Mouse (Mus musculus): Measurements from ENCODE around the gene Smchd1. TPM values are rescaled to one million over a fixed set of nuclear protein-coding genes. Genes with fewer than 3 reads are reported as not detected.
"Not testable (repeated sequence)": the region's sequence is repeated elsewhere in the genome, so short reads cannot be mapped to it uniquely, and the experiment has no call there.

The Smchd1 gene
- polyA plus RNA-seq, 1 experiment from 2014 or later: 49.4 TPM

GRCm38 (mm10) chr17:71479381-71479901, 4.3 kb upstream of the Smchd1 start:
- WGBS (ENCODE audit: insufficient replicate concordance): 29% methylated on average over 5 of the region's 5 CpGs
- no peak overlapping the region for H3K4me2 ChIP-seq

GRCm38 (mm10) chr17:71477481-71477880, 2.3 kb upstream of the Smchd1 start:
- no peaks in the 10 kb centered on the region for H3K36me3 ChIP-seq
- H3K4me2 ChIP-seq: no peak overlapping the region
- H3K27me3 ChIP-seq (replicated peaks): no peaks in the 10 kb centered on the region; the same call in 1 of the 2 replicates
- peaks cover 41% of the 10 kb centered on the region for H3K4me1 ChIP-seq
- no peak overlapping the region for H3K4me3 ChIP-seq
- no peaks in the 10 kb centered on the region for H3K9me3 ChIP-seq (replicated peaks)
- WGBS (ENCODE audit: insufficient replicate concordance): 91% methylated on average over 8 of the region's 8 CpGs
- no peak overlapping the region for H3K27ac ChIP-seq
- ATAC-seq: no peak
- no peak overlapping the region for H3K9ac ChIP-seq

More at GRCm38 (mm10) chr17:71479381-71479901, 4.3 kb upstream of the Smchd1 start:
- Histone ChIP-seq H3K9ac (no peak overlapping the region), H3K4me1 (peaks cover 23% of the 10 kb centered on the region), H3K27ac (no peak overlapping the region), H3K36me3 (no peaks in the 10 kb centered on the region), H3K9me3 (replicated peaks) (no peaks in the 10 kb centered on the region), H3K4me3 (no peak overlapping the region), H3K27me3 (replicated peaks) (no peaks in the 10 kb centered on the region; the same call in 1 of the 2 replicates)
- no peak for ATAC-seq

GRCm38 (mm10) chr17:71476346-71477020, 1.3 kb upstream of the Smchd1 start:
- H3K36me3 ChIP-seq: no peaks in the 10 kb centered on the region
- no peaks in the 10 kb centered on the region; the same call in 1 of the 2 replicates for H3K27me3 ChIP-seq (replicated peaks)
- H3K4me3 ChIP-seq: peak overlapping the region; percentile 86; the same call in 1 of the 2 replicates
- 69% methylated on average over 7 of the region's 7 CpGs for WGBS (ENCODE audit: insufficient replicate concordance)
- no peak overlapping the region for H3K27ac ChIP-seq
- peak overlapping the region; percentile 93 for H3K4me2 ChIP-seq
- H3K9ac ChIP-seq: 0 out of 2 replicates have a peak overlapping the region, but pooled peaks have one; percentile 93
- no peak for ATAC-seq
- peaks cover 51% of the 10 kb centered on the region for H3K4me1 ChIP-seq
- no peaks in the 10 kb centered on the region for H3K9me3 ChIP-seq (replicated peaks)

GRCm38 (mm10) chr17:71475705-71476089, 554 bp upstream of the Smchd1 start:
- H3K4me1 ChIP-seq: peaks cover 52% of the 10 kb centered on the region
- peak; percentile 60 for ATAC-seq
- H3K9me3 ChIP-seq (replicated peaks): no peaks in the 10 kb centered on the region
- peak overlapping the region; percentile 86 for H3K4me3 ChIP-seq
- no peaks in the 10 kb centered on the region for H3K27me3 ChIP-seq (replicated peaks)
- WGBS (ENCODE audit: insufficient replicate concordance): under 1% methylated on average over 31 of the region's 31 CpGs
- no peaks in the 10 kb centered on the region for H3K36me3 ChIP-seq
- peak overlapping the region; percentile 93 for H3K4me2 ChIP-seq
- H3K27ac ChIP-seq: peak overlapping the region; percentile 95
- peak overlapping the region; percentile 93 for H3K9ac ChIP-seq

- Histone ChIP-seq H3K9me3 (replicated peaks) (no peaks in the 10 kb centered on the region), H3K9ac (peak overlapping the region; percentile 93), H3K27me3 (replicated peaks) (no peaks in the 10 kb centered on the region), H3K4me1 (peaks cover 43% of the 10 kb centered on the region), H3K27ac (peak overlapping the region; percentile 95), H3K4me3 (peak overlapping the region; percentile 86), H3K36me3 (0 out of 2 replicates have a peak, but pooled peaks cover 2% of the 10 kb centered on the region), H3K4me2 (peak overlapping the region; percentile 93)
- ATAC-seq: no peak
- WGBS (ENCODE audit: insufficient replicate concordance): 10% methylated on average over 8 of the region's 8 CpGs
Observed at GRCm38 (mm10) chr17:71474128-71474527, 1.0 kb downstream of the Smchd1 start.

GRCm38 (mm10) chr17:71471261-71471660, 3.9 kb downstream of the Smchd1 start:
- H3K4me3 ChIP-seq: no peak overlapping the region
- WGBS (ENCODE audit: insufficient replicate concordance): 71% methylated on average over 2 of the region's 2 CpGs

GRCm38 (mm10) chr17:71460312-71460711, 14.8 kb downstream of the Smchd1 start:
- H3K36me3 ChIP-seq: peaks cover 86% of the 10 kb centered on the region
- H3K4me2 ChIP-seq: no peak overlapping the region
- H3K27me3 ChIP-seq (replicated peaks): no peaks in the 10 kb centered on the region
- no peak overlapping the region for H3K4me3 ChIP-seq
- no peaks in the 10 kb centered on the region for H3K9me3 ChIP-seq (replicated peaks)
- WGBS (ENCODE audit: insufficient replicate concordance): 90% methylated on average over 3 of the region's 3 CpGs
- no peak overlapping the region for H3K9ac ChIP-seq
- no peak overlapping the region for H3K27ac ChIP-seq
- no peaks in the 10 kb centered on the region for H3K4me1 ChIP-seq
- ATAC-seq: no peak

More at GRCm38 (mm10) chr17:71471261-71471660, 3.9 kb downstream of the Smchd1 start:
- H3K27me3 ChIP-seq (replicated peaks): no peaks in the 10 kb centered on the region
- no peaks in the 10 kb centered on the region for H3K9me3 ChIP-seq (replicated peaks)
- H3K4me1 ChIP-seq: peaks cover 45% of the 10 kb centered on the region
- H3K27ac ChIP-seq: no peak overlapping the region
- no peak for ATAC-seq
- H3K9ac ChIP-seq: no peak overlapping the region
- 0 out of 2 replicates have a peak, but pooled peaks cover 2% of the 10 kb centered on the region for H3K36me3 ChIP-seq
- no peak overlapping the region for H3K4me2 ChIP-seq

- ATAC-seq: no peak
- Histone ChIP-seq H3K9me3 (replicated peaks) (no peaks in the 10 kb centered on the region), H3K9ac (no peak within 1 kb of the TSS), H3K36me3 (peaks cover 86% of the 10 kb centered on the region), H3K27me3 (replicated peaks) (no peaks in the 10 kb centered on the region), H3K4me1 (no peaks in the 10 kb centered on the region), H3K4me3 (no peak within 1 kb of the TSS), H3K27ac (no peak within 1 kb of the TSS), H3K4me2 (no peak within 1 kb of the TSS)
- 96% methylated on average over 2 of the region's 2 CpGs for WGBS (ENCODE audit: insufficient replicate concordance)
Observed at GRCm38 (mm10) chr17:71459818-71460217, 15.3 kb downstream of the Smchd1 start, which contains the start of gene Gm4707. Gm4707 (minus strand) TSS chr17:71459918.

GRCm38 (mm10) chr17:71457361-71457760, 17.8 kb downstream of the Smchd1 start:
- H3K27me3 ChIP-seq (replicated peaks); H3K9ac ChIP-seq; H3K4me2 ChIP-seq; ATAC-seq; H3K9me3 ChIP-seq (replicated peaks); H3K4me1 ChIP-seq; H3K4me3 ChIP-seq; H3K27ac ChIP-seq: not testable (repeated sequence)
- H3K36me3 ChIP-seq: peaks cover 82% of the 10 kb centered on the region
- WGBS (ENCODE audit: insufficient replicate concordance): 90% methylated on average over 6 of the region's 6 CpGs

GRCm38 (mm10) chr17:71445191-71445590, 30.0 kb downstream of the Smchd1 start:
- Histone ChIP-seq H3K4me1 (no peaks in the 10 kb centered on the region), H3K9ac (no peak overlapping the region), H3K4me3 (no peak overlapping the region), H3K27me3 (replicated peaks) (no peaks in the 10 kb centered on the region), H3K36me3 (peaks cover 65% of the 10 kb centered on the region), H3K4me2 (no peak overlapping the region), H3K27ac (no peak overlapping the region), H3K9me3 (replicated peaks) (no peaks in the 10 kb centered on the region)
- 81% methylated on average over 6 of the region's 6 CpGs for WGBS (ENCODE audit: insufficient replicate concordance)
- no peak for ATAC-seq

- no peak overlapping the region for H3K9ac ChIP-seq
- no peak for ATAC-seq
- no peak overlapping the region for H3K27ac ChIP-seq
- H3K36me3 ChIP-seq: peaks cover 68% of the 10 kb centered on the region
- H3K4me2 ChIP-seq: no peak overlapping the region
- no peaks in the 10 kb centered on the region for H3K27me3 ChIP-seq (replicated peaks)
- no peaks in the 10 kb centered on the region for H3K9me3 ChIP-seq (replicated peaks)
- WGBS (ENCODE audit: insufficient replicate concordance): 90% methylated on average over 2 of the region's 2 CpGs
- H3K4me1 ChIP-seq: no peaks in the 10 kb centered on the region
- H3K4me3 ChIP-seq: no peak overlapping the region
Observed at GRCm38 (mm10) chr17:71444718-71445117, 30.4 kb downstream of the Smchd1 start.

GRCm38 (mm10) chr17:71444126-71444525, 31.0 kb downstream of the Smchd1 start:
- no peak for ATAC-seq
- Histone ChIP-seq H3K27me3 (replicated peaks) (no peaks in the 10 kb centered on the region), H3K4me2 (no peak overlapping the region), H3K4me3 (no peak overlapping the region), H3K36me3 (peaks cover 71% of the 10 kb centered on the region), H3K27ac (no peak overlapping the region), H3K9me3 (replicated peaks) (no peaks in the 10 kb centered on the region), H3K4me1 (no peaks in the 10 kb centered on the region), H3K9ac (no peak overlapping the region)
- 92% methylated on average over 3 of the region's 3 CpGs for WGBS (ENCODE audit: insufficient replicate concordance)

All from liver, embryonic 12.5 days (tissue).